Mouse (Mus musculus): ENCODE results near the gene Cnot1.

Gene Cnot1

GRCm38 (mm10) chr8:95716546-95717335 is 90.5 kb downstream of the Cnot1 start:
- DNase-seq, result no peak

GRCm38 (mm10) chr8:95715676-95716531 is 91.4 kb downstream of the Cnot1 start, which contains the start of gene Setd6:
Gene Setd6 (plus strand): TSS chr8:95715881.
- DNase-seq, result peak; percentile 75 to 79

- DNase-seq, result no peak
These were observed 92.3 kb downstream of the Cnot1 start for GRCm38 (mm10) chr8:95714837-95715413.

DNA sequence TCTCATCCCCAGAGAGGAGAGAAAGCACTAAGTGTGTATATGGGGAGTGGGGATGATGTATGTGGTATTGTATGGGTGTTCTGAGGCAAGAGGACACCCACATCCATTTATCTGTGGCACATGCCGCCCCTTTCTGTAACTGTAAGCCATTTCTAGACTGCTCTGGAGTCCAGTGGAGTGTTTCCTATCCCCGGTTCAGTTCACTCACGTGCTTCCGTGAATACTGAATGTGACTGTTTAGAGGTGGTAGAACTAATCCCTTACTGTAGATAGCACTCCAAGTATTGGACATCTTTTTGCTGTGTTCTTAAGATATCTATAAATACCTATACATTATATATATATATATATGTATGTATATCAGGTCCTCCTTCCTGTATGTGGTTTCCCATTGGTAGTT is 92.9 kb downstream of the Cnot1 start:
- DNase-seq, result no peak

DNA sequence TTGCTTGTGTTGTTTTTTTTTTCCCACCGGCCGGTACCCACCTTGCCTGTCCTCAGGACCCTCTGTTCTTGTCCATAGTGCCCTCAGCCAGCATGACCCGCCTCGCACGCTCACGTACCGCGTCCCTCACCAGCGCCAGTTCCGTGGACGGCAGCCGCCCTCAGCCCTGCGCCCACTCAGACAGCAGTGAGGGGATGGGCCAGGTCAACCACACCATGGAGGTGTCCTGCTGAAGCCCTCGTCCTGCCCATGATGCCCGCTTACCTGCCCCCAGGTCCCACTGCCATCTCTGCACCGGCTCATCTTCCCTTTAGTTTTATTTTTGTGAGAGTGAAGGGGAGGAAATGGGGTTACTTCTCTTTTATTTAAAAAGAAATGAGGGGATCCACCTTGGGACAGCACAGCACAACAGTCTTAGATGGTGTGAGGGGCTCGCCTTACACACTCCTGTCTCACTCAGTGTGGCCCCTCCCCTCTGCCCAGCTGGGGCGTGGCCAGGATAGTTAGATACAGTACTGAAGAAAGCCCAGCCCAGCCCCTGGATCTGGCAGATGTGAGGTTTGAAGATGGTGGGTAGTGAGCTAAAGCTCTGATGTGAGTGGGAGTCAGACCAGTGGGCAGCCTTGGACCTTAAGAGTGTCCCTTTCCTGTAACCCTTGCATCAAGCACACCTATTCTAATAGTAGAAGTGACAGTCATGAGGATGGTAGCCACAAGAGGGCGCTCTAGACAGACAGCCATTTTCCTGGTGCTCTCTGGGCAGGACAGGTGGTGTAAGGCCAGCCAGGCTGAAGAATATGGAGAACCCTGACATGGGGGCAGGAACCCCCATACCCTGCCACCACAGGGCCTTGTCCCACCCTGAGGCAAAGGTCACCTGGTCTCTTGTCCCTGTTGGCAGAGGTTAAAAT is 93.9 kb downstream of the Cnot1 start:
- DNase-seq, result peak in 1 of 2 experiments; percentile 47

DNA sequence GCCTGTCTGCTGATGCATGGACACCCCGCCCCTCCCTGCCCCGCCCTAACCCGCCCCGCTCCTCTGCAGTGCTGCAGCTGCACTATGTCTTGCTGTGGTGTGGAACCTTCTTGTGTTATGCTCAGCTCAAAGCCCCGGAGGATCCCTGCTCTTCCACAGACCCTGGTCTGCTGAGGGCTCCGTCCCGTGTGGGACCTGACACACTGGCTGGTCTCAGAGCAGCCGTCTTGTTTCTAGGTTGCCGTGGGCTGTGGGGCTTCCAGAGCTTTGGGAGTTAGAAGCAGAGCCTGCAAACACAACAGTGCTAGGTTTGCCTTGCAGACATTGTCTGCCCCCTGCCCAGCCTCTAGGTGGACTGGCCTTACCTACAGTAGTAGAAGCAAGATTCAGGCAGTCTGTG is 94.9 kb downstream of the Cnot1 start:
- DNase-seq, result no peak

GRCm38 (mm10) chr8:95711029-95711428 is 96.2 kb downstream of the Cnot1 start:
- DNase-seq, result no peak

DNA sequence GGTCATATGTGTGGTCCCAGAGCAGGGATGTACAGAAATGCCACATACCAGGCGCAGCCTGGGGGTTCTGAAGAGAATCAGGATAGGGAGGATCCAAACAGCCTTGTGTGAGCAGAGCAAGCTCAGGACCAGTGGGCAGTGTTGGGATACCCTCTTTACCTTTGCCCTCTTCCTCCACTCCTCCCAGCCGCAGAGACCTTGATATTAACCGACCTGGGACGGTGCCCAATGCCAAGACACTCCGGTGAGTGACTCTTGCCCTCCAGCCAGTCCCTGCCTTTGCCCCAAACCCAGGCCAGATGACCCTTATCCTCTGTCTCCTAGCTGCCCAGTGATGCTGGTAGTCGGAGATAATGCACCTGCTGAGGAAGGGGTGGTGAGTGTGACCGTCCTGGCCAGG is 97.7 kb downstream of the Cnot1 start:
- DNase-seq, result no peak

- no peak for DNase-seq
These were observed 102.7 kb downstream of the Cnot1 start for GRCm38 (mm10) chr8:95704538-95704937.

DNA sequence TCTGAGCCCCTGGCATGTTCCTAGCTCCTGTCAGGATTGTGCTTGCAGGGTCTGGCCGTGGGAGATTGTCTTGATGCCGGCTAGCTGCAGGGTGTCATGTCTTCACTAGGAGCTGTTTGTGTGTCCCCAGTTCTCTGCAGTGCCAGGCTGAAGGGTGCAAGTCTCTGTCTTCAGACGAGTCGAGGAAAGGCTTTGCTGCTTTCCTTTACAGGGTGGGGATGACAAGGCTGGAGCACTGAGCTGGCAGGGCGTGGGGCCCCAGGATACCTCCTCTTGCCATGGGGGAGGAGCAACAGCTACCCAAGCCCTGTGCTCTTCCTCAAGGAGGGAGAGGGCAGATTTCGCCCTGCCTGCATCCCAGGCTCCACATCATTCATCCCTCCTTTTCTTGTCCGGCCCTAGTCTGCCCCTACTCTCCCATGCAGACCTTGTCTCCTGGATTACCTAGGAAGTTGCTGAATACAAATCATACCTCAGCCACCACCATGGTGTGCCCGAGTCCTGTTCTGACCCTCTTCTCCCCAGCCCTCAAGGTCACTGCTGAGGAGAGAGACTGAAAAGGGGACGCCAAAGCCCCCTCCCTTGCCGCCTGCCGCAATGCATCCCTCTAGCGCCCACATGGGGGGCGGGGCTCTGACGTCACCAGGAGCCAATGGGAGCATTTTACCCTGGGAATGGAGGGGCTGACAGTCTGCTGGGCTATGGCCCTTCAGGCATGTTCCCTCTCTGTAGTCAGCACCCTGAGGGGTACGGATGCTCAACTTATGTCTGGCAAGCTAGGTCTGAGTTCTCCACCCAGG is 103.6 kb downstream of the Cnot1 start:
- no peak for DNase-seq

GRCm38 (mm10) chr8:95702480-95703446 is 104.5 kb downstream of the Cnot1 start:
- peak; percentile 73 to 77 for DNase-seq

DNA sequence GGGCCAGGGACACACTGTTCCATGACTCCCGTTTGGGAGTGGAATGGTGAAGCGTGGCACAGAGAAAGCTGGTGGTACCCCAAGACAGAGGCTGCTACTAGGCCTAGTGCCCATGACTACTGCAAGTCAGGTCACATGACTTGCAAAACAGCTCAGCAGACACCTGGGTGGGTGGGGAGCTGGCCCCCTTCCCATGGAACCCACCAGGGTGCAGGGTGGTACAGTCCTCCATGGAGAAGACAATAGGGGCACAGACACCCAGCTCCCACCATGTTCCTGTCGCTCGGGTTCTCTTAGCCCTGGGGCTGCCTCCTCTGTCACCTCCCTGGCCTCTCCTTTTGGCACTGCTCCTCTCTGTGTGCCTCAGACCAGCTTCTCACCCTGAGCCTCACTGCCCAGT is 105.5 kb downstream of the Cnot1 start:
- no peak for DNase-seq

DNA sequence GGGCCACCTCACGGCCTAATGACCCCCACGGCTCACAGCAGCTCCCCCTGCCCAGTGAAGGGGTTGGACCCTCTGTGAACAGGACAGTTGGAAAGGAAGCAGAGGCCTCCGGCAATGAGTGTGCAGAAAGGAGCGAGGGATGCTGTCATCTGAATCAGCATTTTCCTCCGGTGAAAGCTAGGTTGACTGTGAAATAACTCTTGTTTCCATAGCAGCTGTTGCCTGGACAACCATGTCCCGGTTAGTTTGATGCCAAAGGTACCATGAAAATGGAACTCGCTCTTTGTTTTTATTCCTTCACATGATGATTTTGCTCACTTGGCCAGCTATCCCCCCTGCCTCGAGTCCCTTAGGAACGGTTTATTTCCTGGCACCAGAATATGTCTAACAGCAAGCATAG is 107.0 kb downstream of the Cnot1 start:
- no peak for DNase-seq

GRCm38 (mm10) chr8:95698179-95698578 is 109.1 kb downstream of the Cnot1 start:
- DNase-seq, result no peak

- DNase-seq, result peak; percentile 50 to 53
These were observed 110.1 kb downstream of the Cnot1 start for GRCm38 (mm10) chr8:95697128-95697527.

DNA sequence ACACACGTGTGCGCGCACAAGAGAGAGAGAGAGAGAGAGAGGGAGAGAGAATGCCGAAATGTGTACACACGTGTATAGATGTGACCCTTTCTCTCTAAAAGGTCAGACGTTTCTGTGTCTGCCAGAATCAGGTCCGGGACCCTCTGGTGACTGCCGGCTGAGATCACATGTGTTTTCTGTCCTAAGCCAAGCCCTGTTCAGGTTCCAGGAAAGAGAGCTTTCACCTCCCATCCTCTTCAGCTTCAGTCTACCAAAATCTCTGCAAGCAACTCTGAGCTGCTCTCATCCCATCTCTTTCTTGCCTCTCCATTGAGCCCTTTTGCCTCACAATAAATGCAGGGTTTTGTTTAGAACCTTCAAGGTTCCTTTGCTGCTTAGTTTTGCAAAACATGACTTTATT is 110.6 kb downstream of the Cnot1 start:
- no peak for DNase-seq

GRCm38 (mm10) chr8:95694631-95695030 is 112.6 kb downstream of the Cnot1 start:
- no peak for DNase-seq

DNA sequence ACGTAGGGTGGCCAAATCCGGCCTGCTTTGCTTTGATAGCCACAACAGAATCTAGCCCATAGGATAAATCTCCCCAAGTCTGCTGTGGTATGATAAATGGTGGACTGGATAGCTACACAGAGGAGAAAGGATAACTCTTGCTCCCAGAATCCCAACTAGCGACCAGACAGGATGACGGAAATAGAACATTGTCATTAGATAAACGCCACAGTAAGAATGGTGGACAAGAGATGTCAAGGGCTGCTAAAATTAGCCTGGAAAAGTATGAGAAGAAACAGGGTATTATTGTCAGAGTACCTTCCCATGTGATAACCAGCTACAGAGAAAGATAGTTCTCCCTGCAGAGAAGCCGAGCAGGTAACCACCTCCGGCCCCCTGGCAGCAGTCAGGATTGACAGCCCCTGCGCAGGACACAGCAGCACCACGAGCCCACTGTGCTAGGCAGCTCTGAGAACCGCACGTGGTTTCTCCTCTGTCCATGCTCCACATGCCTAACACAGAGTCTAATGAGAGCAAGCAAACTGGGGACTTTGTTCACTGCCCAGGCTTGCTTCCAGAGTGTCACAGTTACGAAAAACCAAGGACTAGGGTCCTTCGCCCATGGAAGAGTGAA is 116.2 kb downstream of the Cnot1 start:
- DNase-seq, result no peak

GRCm38 (mm10) chr8:95688073-95688672 is 119.1 kb downstream of the Cnot1 start:
- DNase-seq, result no peak

Measured in thymus, adult 18-20 months (tissue).